Mouse (Mus musculus): ENCODE measurements around the gene Dscaml1.

The Dscaml1 gene

GRCm38 (mm10) chr9:45574021-45574420 is 147.6 kb downstream of the Dscaml1 start:
- no peak for DNase-seq

GRCm38 (mm10) chr9:45580069-45580795 is 153.8 kb downstream of the Dscaml1 start:
- no peak for DNase-seq

- no peak for DNase-seq
Observed at GRCm38 (mm10) chr9:45586475-45586874, 160.0 kb downstream of the Dscaml1 start.

- DNase-seq: no peak
Observed at GRCm38 (mm10) chr9:45587704-45588103, 161.3 kb downstream of the Dscaml1 start.

- peak; percentile 72 for DNase-seq
Observed at GRCm38 (mm10) chr9:45589867-45590266, 163.4 kb downstream of the Dscaml1 start.

- DNase-seq: no peak
Observed at GRCm38 (mm10) chr9:45591061-45591460, 164.6 kb downstream of the Dscaml1 start.

- DNase-seq: no peak
Observed at GRCm38 (mm10) chr9:45592374-45592773, 165.9 kb downstream of the Dscaml1 start.

- no peak for DNase-seq
Observed at GRCm38 (mm10) chr9:45598117-45598516, 171.7 kb downstream of the Dscaml1 start.

GRCm38 (mm10) chr9:45599377-45599776 is 172.9 kb downstream of the Dscaml1 start:
- no peak for DNase-seq

GRCm38 (mm10) chr9:45607337-45607736 is 180.9 kb downstream of the Dscaml1 start:
- peak; percentile 4 for DNase-seq

- DNase-seq: no peak
Observed at GRCm38 (mm10) chr9:45608097-45609031, 181.9 kb downstream of the Dscaml1 start.

GRCm38 (mm10) chr9:45610336-45611060 is 184.1 kb downstream of the Dscaml1 start:
- DNase-seq: no peak

- DNase-seq: no peak
Observed at GRCm38 (mm10) chr9:45614616-45615015, 188.2 kb downstream of the Dscaml1 start.

GRCm38 (mm10) chr9:45617889-45618288 is 191.5 kb downstream of the Dscaml1 start:
- no peak for DNase-seq

- DNase-seq: no peak
Observed at GRCm38 (mm10) chr9:45618443-45618842, 192.0 kb downstream of the Dscaml1 start.

GRCm38 (mm10) chr9:45620049-45620448 is 193.6 kb downstream of the Dscaml1 start:
- no peak for DNase-seq

- DNase-seq: no peak
Observed at GRCm38 (mm10) chr9:45620920-45621319, 194.5 kb downstream of the Dscaml1 start.

- DNase-seq: no peak
Observed at GRCm38 (mm10) chr9:45625889-45626446, 199.5 kb downstream of the Dscaml1 start.

- DNase-seq: no peak
Observed at GRCm38 (mm10) chr9:45632520-45632919, 206.1 kb downstream of the Dscaml1 start.

GRCm38 (mm10) chr9:45633036-45633435 is 206.6 kb downstream of the Dscaml1 start:
- peak; percentile 8 for DNase-seq

GRCm38 (mm10) chr9:45634978-45635377 is 208.6 kb downstream of the Dscaml1 start:
- DNase-seq: no peak

- no peak for DNase-seq
Observed at GRCm38 (mm10) chr9:45637346-45637745, 210.9 kb downstream of the Dscaml1 start.

Data from kidney, adult 9 months (tissue).